Mouse (Mus musculus): Measurements from ENCODE around the gene Olfr270. TPM values are rescaled to one million over a fixed set of nuclear protein-coding genes. Genes with fewer than 3 reads are reported as not detected.

Gene Olfr270
- polyA plus RNA-seq, 1 experiment from 2014 or later = not detected

- H3K36me3 ChIP-seq (ENCODE audit: control insufficient read depth, insufficient read depth, low read length) = peaks cover 42% of the 10 kb centered on the region
- WGBS = 78% methylated on average over 1 of the region's 1 CpGs
- no peak overlapping the region for H3K4me3 ChIP-seq (ENCODE audit: low read length)
- peaks cover 6% of the 10 kb centered on the region; the same call in 1 of the 2 replicates for H3K9me3 ChIP-seq (ENCODE audit: control insufficient read depth, low read length)
- no peak overlapping the region for H3K27ac ChIP-seq (ENCODE audit: low read length)
- ATAC-seq (ENCODE audit: low read depth) = no peak
- no peaks in the 10 kb centered on the region for H3K27me3 ChIP-seq (ENCODE audit: control insufficient read depth, insufficient read depth, low read depth, low read length)
- H3K9ac ChIP-seq (ENCODE audit: low read length) = no peak overlapping the region
- H3K4me1 ChIP-seq (replicated peaks; ENCODE audit: control insufficient read depth, insufficient read depth, low read length) = no peaks in the 10 kb centered on the region
- no peak overlapping the region for H3K4me2 ChIP-seq (ENCODE audit: low read depth, low read length)
These were observed 54.0 kb downstream of the Olfr270 start for GRCm38 (mm10) chr4:53018392-53018791.

Other genes with a start within 250 kb of the Olfr270 start
- gene Olfr275, start 149.9 kb upstream of the Olfr270 start, polyA plus RNA-seq (2015; fragmentation: Nextera tagmentation; extraction: Ambion mirVana) = not detected in 2 replicates
- gene Olfr273, start 105.3 kb upstream of the Olfr270 start, polyA plus RNA-seq (2015; fragmentation: Nextera tagmentation; extraction: Ambion mirVana) = not detected in 2 replicates
- not detected in 2 replicates for gene Olfr272, start 45.4 kb upstream of the Olfr270 start, polyA plus RNA-seq (2015; fragmentation: Nextera tagmentation; extraction: Ambion mirVana)
- gene Nipsnap3a, start 24.7 kb downstream of the Olfr270 start, polyA plus RNA-seq (2015; fragmentation: Nextera tagmentation; extraction: Ambion mirVana) = not detected in 2 replicates
- gene Nipsnap3b, start 47.3 kb downstream of the Olfr270 start, polyA plus RNA-seq (2015; fragmentation: Nextera tagmentation; extraction: Ambion mirVana) = 81.9 and 83.2 TPM in 2 replicates
- 9.8 and 10.5 TPM in 2 replicates for gene Abca1, start 195.3 kb downstream of the Olfr270 start, polyA plus RNA-seq (2015; fragmentation: Nextera tagmentation; extraction: Ambion mirVana)

Data from lung, embryonic 16.5 days (tissue).